Mouse (Mus musculus) G1E (cell line): ENCODE measurements around the gene Igsf3.

Experiments
- CTCF ChIP-seq: IDR thresholded peaks from 2 replicates; pipeline ENCODE4 v1.5.1; 2012; ENCODE audit warnings: low read depth, low read length, inconsistent platforms, mixed read lengths
- POLR2AphosphoS5 ChIP-seq: IDR thresholded peaks from 2 replicates; pipeline ENCODE4 v1.6.1; 2012; ENCODE audit warnings: low read depth, low read length, inconsistent platforms; ENCODE audit not compliant: insufficient replicate concordance

- TF ChIP-seq CTCF, result no peak
- TF ChIP-seq POLR2AphosphoS5, result no peak
Observed at GRCm38 (mm10) chr3:101448765-101449164, 71.9 kb downstream of the Igsf3 start.
